Mouse (Mus musculus): Measurements from ENCODE around the gene Zfp758. TPM values are rescaled to one million over a fixed set of nuclear protein-coding genes. Genes with fewer than 3 reads are reported as not detected.
"Not testable (repeated sequence)": the region's sequence is repeated elsewhere in the genome, so short reads cannot be mapped to it uniquely, and the experiment has no call there.

Zfp758 gene
- 2.1 and 3.1 TPM in 2 replicates for polyA plus RNA-seq (2011; ENCODE audit: insufficient read depth, insufficient read length, low replicate concordance, missing spikeins)

DNA sequence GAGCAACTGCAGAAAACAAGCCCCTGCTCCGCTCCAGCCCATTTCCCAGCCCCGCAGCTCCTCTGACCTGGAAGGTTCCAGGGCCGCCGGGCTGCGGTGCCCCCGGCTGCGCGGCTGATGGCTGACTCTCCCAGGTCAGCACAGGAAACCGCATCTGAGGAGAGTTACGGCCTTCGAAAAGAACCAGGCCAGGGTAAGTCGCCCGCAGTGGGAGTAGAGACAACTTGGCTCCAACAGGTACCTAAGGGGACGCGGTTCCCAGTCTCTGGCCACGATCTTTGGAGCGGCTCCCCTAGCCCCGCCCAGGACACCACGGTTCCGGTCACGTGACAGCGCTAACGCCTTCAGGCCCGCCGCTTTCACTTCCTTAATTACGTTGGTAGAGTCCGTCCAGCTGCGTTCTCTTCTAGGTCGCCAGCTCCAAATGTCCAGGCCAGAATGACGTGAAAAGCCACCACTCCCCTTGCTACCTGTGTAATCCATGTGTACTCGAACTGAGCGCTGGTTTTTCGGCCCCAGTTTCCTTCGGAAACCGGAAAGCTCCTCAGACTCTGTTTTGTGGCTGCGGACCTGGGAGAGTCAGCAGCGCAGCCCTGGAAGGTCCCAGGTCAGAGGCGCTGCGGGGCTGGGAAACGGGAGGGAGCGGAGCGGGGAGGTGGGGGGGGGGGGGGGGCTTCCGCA lies at the start of gene Zfp758, which contains the start of gene Zfp944:
Gene Zfp758 (plus strand): TSS at position 353 of the 681 bp plus-strand sequence.
Gene Zfp944 (minus strand): TSS at position 300 of the 681 bp plus-strand sequence.
- under 1% methylated on average over 29 of the region's 43 CpGs for WGBS
- H3K4me3 ChIP-seq (replicated peaks; ENCODE audit: control insufficient read depth, low read depth, low read length) = peak within 1 kb of the TSS; percentile 72
- peak within 1 kb of the TSS; percentile 85 for H3K27ac ChIP-seq (ENCODE audit: control insufficient read depth, insufficient read depth, low read depth, low read length, poor library complexity)
- H3K4me1 ChIP-seq (ENCODE audit: control insufficient read depth, insufficient read depth, low read length) = not testable (repeated sequence)

DNA sequence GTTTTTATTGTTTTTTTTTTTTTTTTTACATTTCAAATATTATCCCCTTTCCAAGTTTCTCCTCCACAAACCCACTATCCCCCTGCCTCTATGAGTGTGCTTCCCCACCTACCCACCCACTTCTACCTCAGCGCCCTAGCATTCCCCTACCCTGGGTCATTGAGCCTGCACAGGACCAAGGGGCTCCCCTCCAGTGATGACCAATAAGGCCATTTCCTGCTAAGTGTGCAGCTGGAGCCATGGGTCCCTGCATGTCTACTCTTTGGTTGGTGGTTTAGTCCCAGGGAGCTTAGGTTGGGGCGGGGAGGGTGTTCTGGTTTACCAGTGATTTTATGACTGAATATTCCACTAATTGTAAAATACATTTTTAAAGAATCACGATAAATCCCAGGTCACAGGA lies 47.0 kb upstream of the Zfp758 start:
- WGBS = 5% methylated on average over 3 of the region's 3 CpGs
- peak overlapping the region; percentile 55 for H3K4me3 ChIP-seq (replicated peaks; ENCODE audit: control insufficient read depth, low read depth, low read length)
- H3K27ac ChIP-seq (ENCODE audit: control insufficient read depth, insufficient read depth, low read depth, low read length, poor library complexity) = not testable (repeated sequence)

DNA sequence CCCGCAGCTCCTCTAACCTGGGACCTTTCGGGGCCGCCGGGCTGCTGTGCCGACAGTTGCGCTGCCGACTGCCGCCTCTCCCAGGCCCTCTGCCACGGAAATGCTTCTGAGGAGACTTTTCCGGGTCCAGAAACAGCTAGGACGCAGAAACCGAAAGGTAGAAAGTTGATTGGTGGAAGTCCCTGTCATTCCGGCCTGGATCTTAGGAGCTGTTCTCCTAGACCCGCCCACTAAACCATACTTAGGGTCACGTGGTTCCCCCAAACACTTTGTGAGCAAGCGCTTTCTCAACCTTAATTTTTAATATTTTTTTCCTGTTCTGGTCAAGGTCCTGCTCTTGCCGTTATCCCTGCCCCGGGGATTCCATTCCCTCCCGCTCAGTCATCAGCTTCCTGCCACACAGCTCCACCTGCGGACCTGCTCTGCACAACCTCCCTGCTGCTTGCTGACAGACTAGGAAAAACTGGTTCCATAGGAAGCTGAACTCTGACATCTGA lies 46.5 kb upstream of the Zfp758 start, which contains the start of gene CT030661.1:
Gene CT030661.1 (minus strand): TSS at position 108 of the 497 bp plus-strand sequence.
- TF ChIP-seq POLR2A (IDR thresholded peaks at IDR 0.05; ENCODE audit: borderline replicate concordance, control insufficient read depth, low read depth, low read length) = peak; percentile 72
- WGBS = under 1% methylated on average over 20 of the region's 20 CpGs

More for the DNA sequence above, 47.0 kb upstream of the Zfp758 start:
- H3K4me1 ChIP-seq (ENCODE audit: control insufficient read depth, insufficient read depth, low read length) = not testable (repeated sequence)

DNA sequence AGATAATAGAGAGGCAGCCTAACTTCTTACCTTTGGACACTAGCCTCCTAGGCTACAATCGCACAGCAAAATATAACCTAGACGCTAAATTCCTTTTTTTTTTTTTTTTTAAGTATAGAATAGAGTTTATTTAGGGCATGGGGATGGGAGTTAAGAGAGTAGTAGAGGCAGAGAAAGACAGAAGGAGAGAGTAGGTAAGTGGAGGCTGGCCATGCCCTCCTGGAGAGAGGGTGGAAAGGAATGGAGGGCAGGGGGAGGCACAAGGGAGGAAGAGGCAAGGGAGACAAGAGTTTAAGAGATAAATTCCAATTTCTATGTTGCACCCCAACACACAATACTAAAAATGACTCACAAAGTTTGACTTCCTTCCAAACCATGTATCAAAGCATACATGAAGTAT lies 46.0 kb upstream of the Zfp758 start:
- H3K27ac ChIP-seq (ENCODE audit: control insufficient read depth, insufficient read depth, low read depth, low read length, poor library complexity) = not testable (repeated sequence)

More for the DNA sequence above, 46.5 kb upstream of the Zfp758 start, which contains the start of gene CT030661.1:
- Histone ChIP-seq H3K4me3 (replicated peaks; ENCODE audit: control insufficient read depth, low read depth, low read length) (peak within 1 kb of the TSS; percentile 67), H3K27ac (ENCODE audit: control insufficient read depth, insufficient read depth, low read depth, low read length, poor library complexity) (peak within 1 kb of the TSS; percentile 70; the same call in 1 of the 2 replicates)
- not testable (repeated sequence) for H3K4me1 ChIP-seq (ENCODE audit: control insufficient read depth, insufficient read depth, low read length)

DNA sequence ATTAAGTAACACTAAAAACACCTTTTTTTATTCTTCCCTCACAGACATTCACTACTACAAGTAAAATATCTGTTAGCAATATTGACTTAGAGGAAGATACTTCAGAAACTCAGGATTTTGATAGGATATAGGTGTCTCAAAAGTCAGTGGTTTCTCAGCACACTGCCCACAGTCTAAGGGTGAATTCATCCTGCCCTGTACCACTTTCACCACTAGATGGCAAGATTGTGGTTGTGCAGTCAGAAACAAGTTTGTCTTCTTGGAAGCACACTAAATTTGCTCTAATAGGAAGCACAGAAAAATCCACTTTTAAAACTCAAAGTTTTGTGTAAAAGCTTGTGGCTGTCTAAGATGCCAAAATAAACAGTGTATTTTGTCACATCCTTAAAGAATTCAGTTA lies 8.5 kb upstream of the Zfp758 start:
- Histone ChIP-seq H3K4me3 (replicated peaks; ENCODE audit: control insufficient read depth, low read depth, low read length) (no peak overlapping the region), H3K4me1 (ENCODE audit: control insufficient read depth, insufficient read depth, low read length) (no peaks in the 10 kb centered on the region), H3K27ac (ENCODE audit: control insufficient read depth, insufficient read depth, low read depth, low read length, poor library complexity) (no peak overlapping the region)
- TF ChIP-seq POLR2A (IDR thresholded peaks at IDR 0.05; ENCODE audit: borderline replicate concordance, control insufficient read depth, low read depth, low read length) (no peak), CTCF (IDR thresholded peaks at IDR 0.05; ENCODE audit: control insufficient read depth, insufficient read depth, low read length) (no peak)

More for the DNA sequence above, 46.0 kb upstream of the Zfp758 start:
- not testable (repeated sequence) for H3K4me1 ChIP-seq (ENCODE audit: control insufficient read depth, insufficient read depth, low read length); H3K4me3 ChIP-seq (replicated peaks; ENCODE audit: control insufficient read depth, low read depth, low read length)
- WGBS = 3% methylated on average over 2 of the region's 2 CpGs

DNA sequence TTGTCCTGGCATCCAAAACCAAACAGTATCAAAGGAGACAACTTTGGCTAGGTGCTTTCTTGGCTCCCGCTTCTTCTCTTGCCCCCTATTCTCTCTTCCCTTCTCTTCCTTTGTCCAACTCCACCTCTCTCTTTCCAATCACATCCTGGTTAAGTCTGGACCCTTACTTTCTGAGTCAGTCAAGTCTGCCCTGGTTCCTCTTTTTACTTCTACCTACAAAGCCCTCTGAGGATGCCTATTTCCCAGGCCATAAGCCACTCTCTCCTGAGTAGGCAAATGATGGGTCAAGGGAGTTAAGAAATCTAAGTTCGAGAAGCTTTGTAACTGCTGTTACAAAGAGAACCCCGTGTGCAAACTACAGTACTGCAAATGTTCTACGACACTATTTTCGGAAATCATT lies 681 bp upstream of the Zfp758 start:
- no peak for TF ChIP-seq POLR2A (IDR thresholded peaks at IDR 0.05; ENCODE audit: borderline replicate concordance, control insufficient read depth, low read depth, low read length)
- no peak for TF ChIP-seq CTCF (IDR thresholded peaks at IDR 0.05; ENCODE audit: control insufficient read depth, insufficient read depth, low read length)
- Histone ChIP-seq H3K4me1 (ENCODE audit: control insufficient read depth, insufficient read depth, low read length) (peaks cover 2% of the 10 kb centered on the region), H3K4me3 (replicated peaks; ENCODE audit: control insufficient read depth, low read depth, low read length) (no peak overlapping the region), H3K27ac (ENCODE audit: control insufficient read depth, insufficient read depth, low read depth, low read length, poor library complexity) (no peak overlapping the region)
- WGBS = 18% methylated on average over 5 of the region's 5 CpGs

DNA sequence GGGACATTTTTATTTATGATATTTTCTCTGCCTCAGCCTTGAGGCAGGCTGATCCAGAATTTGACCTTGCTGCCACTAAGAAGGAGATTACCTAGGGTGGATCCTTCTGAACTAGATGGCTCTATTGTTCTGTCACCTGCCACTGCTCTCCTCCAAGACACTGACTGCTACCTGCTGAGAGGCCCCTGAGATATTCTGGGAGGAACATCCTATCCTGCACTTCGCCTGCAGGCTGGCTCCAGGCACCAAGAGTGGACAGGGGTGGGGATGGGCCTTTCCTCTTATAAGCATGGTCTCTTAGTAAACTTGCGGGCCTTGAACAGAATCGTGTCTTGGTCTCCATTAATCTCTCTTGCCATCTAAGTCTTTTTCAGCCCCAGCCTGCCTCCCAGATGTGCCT lies 2.6 kb downstream of the Zfp758 start:
- 89% methylated on average over 3 of the region's 3 CpGs for WGBS
- H3K4me3 ChIP-seq (replicated peaks; ENCODE audit: control insufficient read depth, low read depth, low read length) = no peak overlapping the region
- H3K4me1 ChIP-seq (ENCODE audit: control insufficient read depth, insufficient read depth, low read length) = peaks cover 2% of the 10 kb centered on the region
- TF ChIP-seq CTCF (IDR thresholded peaks at IDR 0.05; ENCODE audit: control insufficient read depth, insufficient read depth, low read length) = no peak
- TF ChIP-seq POLR2A (IDR thresholded peaks at IDR 0.05; ENCODE audit: borderline replicate concordance, control insufficient read depth, low read depth, low read length) = no peak
- H3K27ac ChIP-seq (ENCODE audit: control insufficient read depth, insufficient read depth, low read depth, low read length, poor library complexity) = no peak overlapping the region

DNA sequence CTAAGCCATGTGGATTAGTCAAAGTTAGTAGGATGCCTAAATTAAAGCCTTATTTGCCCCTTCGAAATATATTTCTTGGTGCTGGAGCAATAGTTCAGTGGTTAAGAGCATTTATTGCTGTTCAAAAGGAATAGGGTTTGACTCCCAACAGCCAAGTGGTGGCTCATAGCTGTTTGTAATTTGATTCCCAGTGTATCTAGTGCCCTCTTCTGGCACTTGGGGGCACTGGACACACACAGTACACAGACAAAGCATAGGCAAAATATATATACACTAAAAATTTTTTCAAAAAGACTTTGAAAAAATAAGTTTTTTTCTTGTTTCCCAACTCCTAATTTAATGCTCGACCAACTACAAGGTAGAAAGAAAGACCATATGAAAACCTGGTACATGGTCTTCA lies 49.5 kb downstream of the Zfp758 start:
- 50% methylated on average over 2 of the region's 2 CpGs for WGBS

DNA sequence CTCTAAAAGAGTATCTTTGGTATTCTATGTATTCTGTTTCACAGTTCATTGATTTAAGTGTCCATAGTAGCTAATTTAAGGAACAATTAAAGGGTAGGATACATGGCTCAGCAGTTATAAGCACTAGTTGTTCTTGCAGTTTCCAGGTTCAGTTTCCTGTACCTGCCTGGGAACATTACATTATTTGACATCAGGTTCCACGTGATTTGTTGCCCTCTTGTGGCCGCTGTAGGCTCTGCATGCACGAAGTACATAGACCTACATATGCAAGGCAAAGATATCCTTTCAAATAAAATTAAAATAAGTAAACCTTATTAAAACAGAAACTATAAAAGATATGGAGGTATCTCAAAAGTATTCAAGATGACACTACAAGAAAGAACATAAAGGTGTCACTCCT lies 56.3 kb downstream of the Zfp758 start:
- Histone ChIP-seq H3K4me3 (replicated peaks; ENCODE audit: control insufficient read depth, low read depth, low read length) (no peak overlapping the region), H3K27ac (ENCODE audit: control insufficient read depth, insufficient read depth, low read depth, low read length, poor library complexity) (no peak overlapping the region), H3K4me1 (ENCODE audit: control insufficient read depth, insufficient read depth, low read length) (no peaks in the 10 kb centered on the region)
- under 1% methylated on average over 3 of the region's 3 CpGs for WGBS
- peak; percentile 67 for TF ChIP-seq CTCF (IDR thresholded peaks at IDR 0.05; ENCODE audit: control insufficient read depth, insufficient read depth, low read length)
- TF ChIP-seq POLR2A (IDR thresholded peaks at IDR 0.05; ENCODE audit: borderline replicate concordance, control insufficient read depth, low read depth, low read length) = no peak

More for the DNA sequence above, 49.5 kb downstream of the Zfp758 start:
- H3K4me1 ChIP-seq (ENCODE audit: control insufficient read depth, insufficient read depth, low read length) = no peaks in the 10 kb centered on the region
- no peak overlapping the region for H3K4me3 ChIP-seq (replicated peaks; ENCODE audit: control insufficient read depth, low read depth, low read length)
- H3K27ac ChIP-seq (ENCODE audit: control insufficient read depth, insufficient read depth, low read depth, low read length, poor library complexity) = no peak overlapping the region
- 0 out of 2 replicates have a peak, but pooled peaks have one; percentile 21 for TF ChIP-seq CTCF (IDR thresholded peaks at IDR 0.05; ENCODE audit: control insufficient read depth, insufficient read depth, low read length)
- no peak for TF ChIP-seq POLR2A (IDR thresholded peaks at IDR 0.05; ENCODE audit: borderline replicate concordance, control insufficient read depth, low read depth, low read length)
